Mouse (Mus musculus) hindbrain, embryonic 15.5 days (tissue): ENCODE measurements around the gene Klra6. TPM values are rescaled to one million over a fixed set of nuclear protein-coding genes. Genes with fewer than 3 reads are reported as not detected.
"Not testable (repeated sequence)": the region's sequence is repeated elsewhere in the genome, so short reads cannot be mapped to it uniquely, and the experiment has no call there.

Experiments
- ATAC-seq: fragments of 200-750 bp; cut with Nextera tagmentation; 2 replicates; pipeline ENCODE4 v1.8.0; 2017; ENCODE audit warnings: low read depth, moderate number of reproducible peaks, moderate TSS enrichment; ENCODE audit not compliant: low FRiP score
- H3K27ac ChIP-seq: fragments of 300-500 bp; sonication (generic); replicated peaks from 2 replicates; pipeline ENCODE4 v1.5.1; 2015; ENCODE audit warnings: mild to moderate bottlenecking, inconsistent platforms
- H3K27me3 ChIP-seq: fragments of 300-500 bp; sonication (generic); 2 replicates; pipeline ENCODE4 v1.6.1; 2015; ENCODE audit warnings: control low read depth, inconsistent platforms
- H3K36me3 ChIP-seq: fragments of 300-500 bp; sonication (generic); 2 replicates; pipeline ENCODE4 v1.6.1; 2015; ENCODE audit warnings: control low read depth, inconsistent platforms
- H3K4me1 ChIP-seq: fragments of 300-500 bp; sonication (generic); replicated peaks from 2 replicates; pipeline ENCODE4 v1.6.1; 2015; ENCODE audit warnings: control low read depth, inconsistent platforms
- H3K4me2 ChIP-seq: fragments of 300-500 bp; sonication (generic); 2 replicates; pipeline ENCODE4 v1.6.1; 2015; ENCODE audit warnings: moderate library complexity, mild to moderate bottlenecking, inconsistent platforms
- H3K4me3 ChIP-seq: fragments of 300-500 bp; sonication (generic); 2 replicates; pipeline ENCODE4 v1.5.1; 2015; ENCODE audit warnings: mild to moderate bottlenecking, inconsistent platforms
- H3K9ac ChIP-seq: fragments of 300-500 bp; sonication (generic); 2 replicates; pipeline ENCODE4 v1.6.1; 2015; ENCODE audit warnings: inconsistent platforms
- H3K9me3 ChIP-seq: fragments of 300-500 bp; sonication (generic); 2 replicates; pipeline ENCODE4 v1.6.1; 2016; ENCODE audit warnings: control low read depth, inconsistent platforms
- WGBS: fragments of 180-500 bp; shearing (Covaris S2); methylation state at CpG from one replicate; pipeline ENCODE4 v1.1.7; 2015; 5-methylcytosine and 5-hydroxymethylcytosine counted together
- polyA plus RNA-seq: library from polyadenylated mRNA; unstranded; fragments of >200 nt; fragmentation: Nextera tagmentation; extraction: Ambion mirVana; gene quantifications from 2 replicates; pipeline ENCODE4 v1.2.1, GENCODE M21; 2015

The Klra6 gene
- not detected in 2 replicates for polyA plus RNA-seq

DNA sequence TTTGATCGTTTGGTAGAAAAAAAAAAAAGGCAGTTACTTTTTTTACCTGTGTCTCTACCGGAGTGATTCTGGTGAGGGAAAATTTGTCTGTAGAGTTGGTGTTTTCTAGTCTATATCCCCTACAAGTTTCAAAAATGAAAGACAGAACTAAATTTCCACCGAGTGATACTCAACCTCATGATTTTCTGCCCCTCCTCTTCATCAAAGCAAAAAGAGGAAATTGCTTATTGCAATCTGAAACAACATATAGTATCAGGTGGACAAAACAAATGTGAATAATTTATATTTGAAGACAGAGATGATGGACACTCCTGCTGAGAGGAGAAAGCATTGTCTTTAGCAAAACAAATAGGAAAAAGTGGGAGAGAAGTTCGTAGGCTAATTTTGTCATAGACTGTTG, at the start of gene Klra6:
Klra6 (minus strand) TSS at position 101 of the 400 bp plus-strand sequence.
- no peak within 1 kb of the TSS for H3K4me2 ChIP-seq

DNA sequence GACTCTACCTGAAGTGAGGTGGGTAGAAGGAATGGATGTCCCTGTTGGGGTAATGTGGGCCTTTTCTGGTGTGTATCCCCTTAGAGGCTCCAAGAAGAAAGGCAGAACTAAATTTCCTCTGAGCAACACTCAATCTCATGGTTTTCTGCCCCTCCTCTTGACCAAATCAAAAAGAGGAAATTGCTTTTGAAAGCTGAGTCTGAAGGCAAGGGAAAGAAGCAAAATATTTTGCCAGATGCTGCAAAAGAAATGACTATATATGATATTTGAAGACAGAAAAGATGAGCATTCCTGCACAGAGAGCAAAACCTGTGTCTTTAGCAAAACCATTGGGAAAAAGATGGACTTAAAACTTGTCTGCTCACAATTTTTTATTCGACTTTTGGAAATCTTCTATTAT, 40.4 kb upstream of the Klra6 start, which contains the start of gene Klra4:
Klra4 (minus strand) TSS at position 101 of the 400 bp plus-strand sequence.
- H3K9me3 ChIP-seq: peaks cover 25% of the 10 kb centered on the region
- not testable (repeated sequence) for H3K9ac ChIP-seq, H3K4me2 ChIP-seq, H3K36me3 ChIP-seq, ATAC-seq, H3K4me3 ChIP-seq, H3K4me1 ChIP-seq, H3K27ac ChIP-seq, H3K27me3 ChIP-seq
- WGBS: 71% methylated on average over 1 of the region's 1 CpGs

More for the DNA sequence above, at the start of gene Klra6:
- H3K4me3 ChIP-seq: no peak within 1 kb of the TSS
- no peak within 1 kb of the TSS for H3K9ac ChIP-seq
- H3K9me3 ChIP-seq: 0 out of 2 replicates have a peak, but pooled peaks cover 12% of the 10 kb centered on the region
- H3K27me3 ChIP-seq: no peaks in the 10 kb centered on the region
- no peak within 1 kb of the TSS for H3K27ac ChIP-seq
- no peaks in the 10 kb centered on the region for H3K4me1 ChIP-seq
- ATAC-seq: no peak
- 81% methylated on average over 4 of the region's 4 CpGs for WGBS
- no peaks in the 10 kb centered on the region for H3K36me3 ChIP-seq

DNA sequence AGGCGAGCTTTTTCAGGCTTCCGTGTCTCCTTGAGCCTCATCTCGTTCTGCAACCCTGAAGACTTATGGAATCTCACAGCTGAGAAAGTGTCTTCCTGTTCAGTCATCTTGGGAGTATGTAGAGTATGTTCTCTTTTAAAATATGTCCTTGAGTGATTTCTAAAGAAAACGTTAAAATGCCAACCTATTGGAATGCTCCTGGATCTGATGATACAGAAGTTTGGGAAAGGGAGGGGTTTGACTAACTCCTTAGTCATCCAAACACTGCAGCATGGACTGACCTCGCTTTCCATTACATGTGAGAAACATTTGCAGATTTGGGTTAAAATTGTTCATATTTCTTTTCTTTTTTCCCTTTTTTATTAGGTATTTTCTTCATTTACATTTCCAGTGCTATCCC, 38.4 kb upstream of the Klra6 start:
- H3K4me2 ChIP-seq: no peak overlapping the region
- H3K4me1 ChIP-seq: no peaks in the 10 kb centered on the region
- no peaks in the 10 kb centered on the region for H3K27me3 ChIP-seq
- ATAC-seq: no peak
- no peak overlapping the region for H3K4me3 ChIP-seq
- no peak overlapping the region for H3K9ac ChIP-seq
- WGBS: 79% methylated on average over 5 of the region's 5 CpGs
- no peaks in the 10 kb centered on the region for H3K36me3 ChIP-seq
- H3K9me3 ChIP-seq: peaks cover 16% of the 10 kb centered on the region; the same call in 1 of the 2 replicates
- H3K27ac ChIP-seq: no peak overlapping the region

DNA sequence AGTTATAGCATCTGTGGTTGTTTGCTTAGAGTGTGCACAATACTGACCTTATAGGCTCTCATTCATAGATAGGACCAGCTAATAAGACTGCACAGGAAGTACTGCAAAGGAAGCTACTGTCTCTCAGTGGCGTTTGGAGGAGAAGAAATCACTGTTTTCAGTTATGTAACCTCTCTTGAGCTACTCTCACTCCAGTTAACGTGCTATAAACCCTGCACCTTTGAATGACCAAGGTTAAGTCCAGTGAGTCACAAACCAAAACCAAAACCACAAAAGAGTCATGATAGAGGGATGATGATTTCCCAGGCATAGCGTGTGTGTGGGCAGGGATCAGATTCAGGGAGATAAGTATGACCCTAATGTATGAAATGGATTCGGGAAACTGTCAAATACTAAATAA, 8.4 kb upstream of the Klra6 start:
- not testable (repeated sequence) for H3K9me3 ChIP-seq, H3K36me3 ChIP-seq, H3K27ac ChIP-seq, H3K9ac ChIP-seq, H3K4me3 ChIP-seq, H3K4me2 ChIP-seq, H3K4me1 ChIP-seq, H3K27me3 ChIP-seq, ATAC-seq
- WGBS: 67% methylated on average over 4 of the region's 4 CpGs

DNA sequence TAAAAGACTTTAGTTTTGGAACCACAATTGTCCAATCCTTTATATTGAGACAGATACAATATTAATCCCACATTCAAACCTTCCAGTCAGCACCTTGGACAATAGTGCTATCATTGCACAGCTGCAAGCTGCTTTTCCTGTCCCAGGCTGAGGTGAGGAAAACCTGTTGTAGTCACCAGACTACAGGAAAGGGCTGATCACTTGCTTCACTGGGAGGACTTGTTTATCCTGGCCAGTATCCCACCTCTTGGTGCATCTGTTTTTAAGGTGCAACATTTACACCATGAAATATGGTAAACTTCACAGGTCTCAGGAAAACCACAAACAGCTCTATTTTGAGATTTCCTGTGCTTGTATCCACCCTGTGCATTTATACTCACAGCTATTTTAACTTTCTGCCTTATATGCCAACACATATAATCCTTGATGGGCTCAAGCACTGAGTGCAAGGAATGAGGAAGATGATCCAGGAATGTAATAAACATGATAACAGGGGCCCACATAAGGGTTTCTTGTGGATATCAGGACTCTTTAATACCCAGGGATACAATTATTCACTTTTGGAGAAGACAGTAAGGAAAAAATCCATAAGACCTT, 4.8 kb upstream of the Klra6 start:
- H3K4me3 ChIP-seq, ATAC-seq, H3K4me1 ChIP-seq, H3K4me2 ChIP-seq, H3K9me3 ChIP-seq, H3K27ac ChIP-seq, H3K27me3 ChIP-seq, H3K36me3 ChIP-seq, H3K9ac ChIP-seq: not testable (repeated sequence)

Other genes with a start within 250 kb of the Klra6 start
- gene Gm156, start 242.7 kb downstream of the Klra6 start, polyA plus RNA-seq: not detected in 2 replicates
- not detected in 2 replicates for gene Gm17631, start 164.3 kb downstream of the Klra6 start, polyA plus RNA-seq
- not detected in 2 replicates for gene Klra17, start 150.3 kb downstream of the Klra6 start, polyA plus RNA-seq
- not detected in 2 replicates for gene Klra5, start 109.3 kb downstream of the Klra6 start, polyA plus RNA-seq
- gene Klra4, start 40.3 kb upstream of the Klra6 start, polyA plus RNA-seq: not detected in 2 replicates
- not detected in 2 replicates for gene Klra8, start 102.9 kb upstream of the Klra6 start, polyA plus RNA-seq
- gene Klra9, start 166.2 kb upstream of the Klra6 start, polyA plus RNA-seq: not detected in 2 replicates
- not detected in 2 replicates for gene Klra7, start 206.4 kb upstream of the Klra6 start, polyA plus RNA-seq